Mouse (Mus musculus): Measurements from ENCODE around the gene Btbd3.

DNA sequence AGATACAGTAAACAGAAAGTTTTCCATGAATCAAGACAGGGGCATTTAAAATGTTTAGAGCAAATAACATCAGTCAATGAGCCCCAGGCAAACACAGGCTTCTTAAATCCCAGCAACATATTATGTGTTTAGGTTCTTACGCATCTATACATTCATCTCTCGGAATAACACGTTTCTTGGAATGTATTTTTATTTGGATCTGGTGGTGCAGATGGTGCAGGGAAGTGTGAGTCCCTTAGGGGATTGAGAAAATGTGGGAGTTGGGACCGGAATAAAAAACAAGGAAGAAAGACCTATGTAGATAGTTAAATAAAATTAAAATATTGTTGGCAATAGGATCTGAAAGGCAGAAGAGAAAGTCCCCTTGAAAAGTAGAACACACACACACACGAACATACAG is 361.1 kb downstream of the Btbd3 start:
- TF ChIP-seq POLR2A (IDR thresholded peaks at IDR 0.05; ENCODE audit: low read depth, low read length) (no peak), CTCF (conservative IDR thresholded peaks at IDR 0.05; ENCODE audit: insufficient read depth, insufficient read length, low read depth, low read length) (no peak)
